Mouse (Mus musculus): ENCODE data around the gene Rnf220.
A peak's percentile ranks its signal among the peaks of the same experiment; 100 is the strongest.

Rnf220 gene

DNA sequence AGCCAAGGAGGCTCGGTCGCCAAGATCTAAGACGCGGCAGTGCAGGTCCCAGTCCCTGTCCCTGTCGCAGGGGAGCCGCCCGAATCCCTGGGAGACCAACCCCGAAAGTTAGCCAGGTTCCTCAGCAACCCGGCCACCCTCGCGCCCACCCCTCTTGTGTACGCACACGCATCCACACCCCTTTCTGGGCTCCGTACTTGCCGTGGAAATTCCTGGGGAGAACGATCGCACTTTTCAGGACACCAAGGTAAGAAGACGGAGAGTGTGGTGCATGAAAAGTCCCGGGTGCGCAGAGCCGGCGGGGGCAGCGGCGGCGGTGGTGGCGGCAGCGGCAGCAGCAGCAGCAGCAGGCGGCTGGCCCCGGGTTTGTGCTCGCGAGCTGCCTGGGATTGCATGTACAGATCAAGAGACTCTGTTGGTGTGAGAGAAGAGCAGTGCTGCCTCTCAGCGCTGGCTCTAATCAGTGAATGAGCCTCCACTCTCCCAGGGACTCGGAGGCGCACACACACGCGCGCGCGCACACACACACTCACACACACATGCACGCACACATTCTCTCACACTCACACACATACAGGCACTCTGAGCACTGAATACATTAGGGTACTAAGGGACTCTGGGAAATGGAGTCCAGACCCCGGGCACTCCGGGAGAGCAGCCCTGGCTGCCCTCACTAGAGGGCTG is at the start of gene Rnf220:
Gene Rnf220, minus strand, starts transcription at position 571 of the 684 bp plus-strand sequence.
- DNase-seq = peak; percentile 49

DNA sequence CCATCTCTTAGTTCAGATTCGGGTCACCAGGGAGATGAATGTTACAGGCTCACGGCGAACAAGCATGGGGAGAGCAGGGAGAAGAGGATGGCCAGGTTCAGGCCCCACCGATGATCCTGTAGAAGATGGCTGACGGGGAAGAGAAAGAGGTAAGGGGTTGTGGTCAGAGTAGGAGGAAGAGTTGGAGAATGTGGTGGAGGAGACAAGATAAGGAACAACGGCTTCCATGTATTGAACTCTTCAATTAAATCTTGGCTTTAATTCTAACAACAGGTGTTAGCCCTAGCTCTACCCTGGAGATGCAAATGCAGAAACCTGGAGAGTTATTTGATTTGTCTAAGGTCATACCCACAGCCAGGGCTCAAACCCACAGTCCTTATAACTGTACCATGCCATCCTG is 49.8 kb upstream of the Rnf220 start:
- DNase-seq = no peak

DNA sequence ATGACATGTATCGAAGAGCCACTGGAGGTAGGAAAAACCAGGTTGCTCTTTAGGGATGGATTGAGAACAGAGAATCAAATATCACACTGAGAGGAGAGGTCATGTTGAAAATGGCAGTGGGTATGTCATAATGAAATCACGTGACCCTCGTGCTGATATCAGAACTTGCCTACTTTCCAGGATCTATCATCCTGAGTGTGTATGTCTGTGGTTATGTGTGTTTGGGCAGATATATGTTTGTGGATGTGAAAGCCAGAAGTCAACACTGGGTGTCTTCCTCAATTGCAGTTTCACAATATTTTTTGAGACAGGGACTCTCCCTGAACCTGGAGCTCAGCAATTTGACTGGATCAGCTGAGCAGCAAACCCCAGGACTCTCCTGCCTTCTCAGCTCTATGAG is 48.6 kb upstream of the Rnf220 start:
- DNase-seq = no peak

DNA sequence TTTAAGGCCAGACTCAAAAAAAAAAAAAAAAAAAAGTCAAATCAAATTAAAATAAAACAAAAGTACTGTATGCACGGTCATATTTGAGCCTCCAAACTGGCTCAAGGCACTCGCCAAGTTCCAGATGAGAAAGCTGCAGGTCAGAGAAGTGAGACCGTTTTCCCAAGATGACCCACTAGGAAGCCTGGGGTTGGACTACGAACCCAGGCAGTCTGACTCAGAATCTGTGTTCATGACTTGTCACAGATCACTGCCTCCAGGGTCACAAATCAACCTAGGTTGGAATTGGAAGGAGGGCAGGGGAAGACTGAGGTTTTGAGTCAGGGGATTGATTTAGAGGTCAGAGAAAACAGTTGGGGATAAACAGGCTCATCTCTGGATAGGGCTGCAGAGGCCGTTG is 43.7 kb upstream of the Rnf220 start:
- DNase-seq = peak; percentile 30

DNA sequence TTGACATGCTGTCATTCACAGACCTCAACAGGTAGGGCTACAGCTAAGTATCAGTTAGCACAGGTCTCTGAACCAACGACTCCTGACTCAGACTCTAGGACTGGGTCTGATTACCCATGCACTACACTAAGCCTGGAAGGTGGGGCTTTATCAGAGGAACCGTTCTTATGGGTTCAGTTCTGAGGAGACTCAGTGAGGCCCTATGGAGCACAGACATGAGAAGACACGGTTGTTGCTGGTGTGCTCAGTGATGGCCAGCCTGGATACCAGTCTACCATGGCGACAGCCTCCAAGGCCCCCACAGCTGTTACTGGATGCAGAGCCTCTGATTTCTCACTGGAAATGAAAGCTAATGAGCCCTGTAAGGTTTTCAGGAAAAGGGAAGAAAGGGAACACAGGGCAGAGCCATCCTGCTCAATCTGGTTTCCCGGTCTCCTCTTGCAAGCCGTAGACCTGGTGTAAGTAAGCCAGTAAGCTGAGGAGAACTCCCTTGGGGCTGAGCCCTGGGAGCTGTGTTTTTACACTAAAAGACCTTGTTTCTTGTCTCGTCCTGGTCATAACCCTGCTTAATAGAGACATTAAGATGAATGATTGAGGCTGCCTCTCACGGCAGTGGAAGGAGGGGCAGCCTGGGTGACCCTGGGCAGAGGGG is 42.6 kb upstream of the Rnf220 start:
- DNase-seq = no peak

DNA sequence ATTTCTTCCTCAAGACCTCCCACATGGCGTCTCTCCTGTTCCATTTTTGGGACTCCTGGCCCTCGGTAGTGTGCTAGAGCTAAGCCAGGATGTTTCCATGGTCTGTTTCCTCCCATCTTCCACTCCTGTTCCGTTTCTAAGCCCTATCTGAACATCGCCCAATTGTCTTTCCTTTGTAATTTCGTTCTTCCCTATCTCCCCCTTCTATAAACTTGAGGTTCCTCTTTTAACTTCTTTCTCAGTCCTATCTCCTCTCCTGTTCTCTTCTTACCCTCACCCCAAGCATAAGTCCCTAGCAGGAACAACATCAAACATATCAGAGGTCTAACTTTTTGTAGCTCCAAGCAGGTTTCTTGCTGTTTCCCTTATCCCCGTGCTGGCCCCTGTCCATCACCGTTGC is 40.1 kb upstream of the Rnf220 start:
- no peak for DNase-seq

DNA sequence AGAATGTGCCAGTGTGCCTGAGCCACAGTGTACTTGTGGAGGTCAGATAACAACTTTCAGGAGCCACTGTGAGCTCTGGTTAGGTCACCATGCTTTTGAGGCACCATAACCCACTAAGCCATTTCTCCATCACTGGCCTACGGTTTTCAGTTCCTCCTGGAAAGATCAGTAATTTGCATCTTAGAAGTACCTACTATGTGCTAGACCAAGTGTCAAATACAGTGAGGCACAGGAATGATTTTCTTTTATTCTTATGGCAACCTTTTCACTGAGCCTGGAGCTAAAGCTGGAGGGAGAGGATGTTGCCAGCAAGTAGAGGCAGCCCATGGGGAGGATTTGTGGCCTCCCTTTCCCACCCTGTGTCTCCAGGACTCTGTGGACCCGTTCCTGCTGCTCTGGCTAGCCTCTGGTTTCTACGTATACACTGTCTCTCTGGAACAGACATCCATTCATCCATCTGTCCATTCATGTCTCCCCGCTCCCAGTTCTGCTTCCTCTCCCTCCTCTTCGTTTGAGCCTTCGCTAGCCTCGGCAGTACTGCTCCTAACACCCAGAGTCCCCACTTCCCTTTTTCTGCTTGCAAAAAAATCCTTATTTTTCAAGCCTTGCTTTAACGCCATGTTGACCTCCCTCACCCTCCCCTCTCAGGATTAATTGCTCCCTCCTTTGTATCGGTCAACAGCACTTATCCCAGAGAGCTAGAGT is 38.8 kb upstream of the Rnf220 start:
- DNase-seq = no peak

DNA sequence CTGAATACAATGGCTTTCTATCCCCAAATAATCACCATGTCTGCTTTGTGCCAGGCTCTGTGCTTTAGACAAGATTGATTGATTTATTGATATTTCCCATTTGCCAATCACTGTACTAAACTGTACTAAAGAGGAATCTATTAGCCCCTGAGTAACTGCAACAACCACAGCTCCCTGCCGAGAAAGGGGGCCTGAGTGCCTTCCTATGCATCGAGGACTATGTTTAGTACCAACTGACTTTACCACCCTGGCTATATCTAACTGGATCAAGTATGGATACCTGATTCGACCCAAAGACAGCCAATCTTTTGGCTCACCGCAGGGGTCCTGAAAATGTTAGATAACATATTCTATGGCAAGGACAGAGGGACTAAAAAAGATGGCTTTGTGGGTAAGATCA is 33.0 kb upstream of the Rnf220 start:
- no peak for DNase-seq

DNA sequence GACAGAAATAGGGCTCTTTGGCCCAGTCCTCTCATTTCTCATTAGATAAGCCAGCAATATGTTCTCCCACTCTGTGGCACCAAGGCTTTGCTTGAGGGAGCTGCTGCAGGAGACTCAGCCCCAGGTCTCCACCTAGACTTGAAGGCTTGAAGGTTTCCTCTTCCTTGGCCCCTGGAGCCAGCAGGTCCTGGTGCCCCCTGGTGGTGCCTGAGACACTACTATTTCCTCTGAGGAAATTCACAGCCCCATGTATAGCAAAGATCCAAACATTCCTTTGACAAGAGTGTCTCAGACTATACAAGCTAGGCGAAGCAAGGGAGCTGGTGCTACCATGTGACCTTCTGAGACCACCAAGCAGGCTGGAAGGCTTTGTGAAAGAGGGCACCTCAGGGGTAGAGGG is 31.1 kb upstream of the Rnf220 start:
- peak; percentile 58 for DNase-seq

DNA sequence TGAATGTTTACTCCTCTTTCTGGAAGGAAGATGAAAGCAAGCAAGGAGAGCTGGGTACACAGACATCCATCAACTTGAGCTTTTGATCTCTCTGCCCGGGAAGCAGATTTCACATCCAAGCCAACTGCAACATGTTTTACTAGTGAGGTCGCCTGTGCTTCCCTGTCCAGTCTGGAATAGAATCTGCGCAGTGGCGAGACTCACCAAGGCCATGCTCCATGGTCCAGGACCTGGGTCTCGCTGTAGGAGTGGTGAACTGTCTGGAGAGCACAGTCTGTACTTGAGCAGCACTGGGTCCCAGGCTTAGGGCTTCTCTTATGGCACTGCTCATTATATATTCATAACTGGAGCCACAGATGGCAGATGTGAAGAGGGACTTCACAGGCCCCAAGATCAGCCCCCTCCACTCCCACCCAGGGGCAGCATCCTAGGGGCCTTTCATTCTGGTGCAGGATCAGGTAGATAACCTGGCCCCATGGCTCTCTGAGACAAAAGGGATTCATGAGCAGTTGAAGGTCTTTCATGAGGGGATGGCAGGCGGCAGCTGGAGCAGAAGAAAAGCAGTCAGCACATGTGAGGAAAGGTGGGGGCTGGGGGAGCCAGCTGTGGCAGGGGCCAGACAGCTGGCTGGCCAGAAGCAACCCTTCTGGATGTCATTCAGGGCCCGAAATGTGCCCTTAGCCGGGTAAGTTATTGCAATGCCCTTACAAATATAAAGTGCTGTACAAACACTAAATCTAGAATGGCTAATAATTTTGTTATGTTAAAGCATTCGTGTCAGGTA is 30.5 kb upstream of the Rnf220 start:
- DNase-seq = no peak

DNA sequence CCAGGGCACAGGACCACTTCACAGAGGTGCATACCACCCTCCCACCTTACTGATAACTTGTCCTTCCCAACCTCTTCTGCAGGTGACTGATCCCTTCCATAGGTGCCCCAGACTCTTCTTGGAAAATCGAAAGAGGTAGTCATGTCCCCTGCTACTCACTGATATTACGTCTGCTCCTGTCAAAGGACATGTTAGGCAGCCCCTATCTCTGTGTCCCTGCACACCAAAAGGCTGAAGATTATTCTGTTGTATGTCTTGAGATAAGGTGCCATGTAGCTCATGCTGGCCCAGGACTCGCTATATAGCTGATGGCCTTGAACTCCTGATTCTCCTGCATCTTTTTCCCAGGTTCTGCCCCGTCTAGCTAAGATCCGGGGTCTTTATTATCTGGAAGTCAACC is 29.1 kb upstream of the Rnf220 start:
- no peak for DNase-seq

DNA sequence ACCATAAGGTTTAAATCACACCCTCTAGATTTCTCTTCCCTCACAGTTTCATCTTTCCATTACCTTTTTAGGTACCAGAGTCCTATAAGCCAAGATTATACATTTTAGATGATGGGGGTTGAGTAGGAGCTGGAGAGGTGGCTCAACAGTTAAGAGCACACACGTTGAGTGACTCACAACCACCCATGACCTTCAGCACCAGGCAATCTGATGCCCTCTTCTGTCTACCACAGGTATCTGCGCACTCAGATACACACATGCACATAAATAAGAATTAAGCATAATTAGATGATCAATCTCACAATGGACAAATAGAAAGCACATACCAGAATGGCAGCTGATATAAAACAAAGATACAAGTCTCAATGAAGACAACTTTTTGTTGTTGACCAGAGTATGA is 24.5 kb upstream of the Rnf220 start:
- no peak for DNase-seq

DNA sequence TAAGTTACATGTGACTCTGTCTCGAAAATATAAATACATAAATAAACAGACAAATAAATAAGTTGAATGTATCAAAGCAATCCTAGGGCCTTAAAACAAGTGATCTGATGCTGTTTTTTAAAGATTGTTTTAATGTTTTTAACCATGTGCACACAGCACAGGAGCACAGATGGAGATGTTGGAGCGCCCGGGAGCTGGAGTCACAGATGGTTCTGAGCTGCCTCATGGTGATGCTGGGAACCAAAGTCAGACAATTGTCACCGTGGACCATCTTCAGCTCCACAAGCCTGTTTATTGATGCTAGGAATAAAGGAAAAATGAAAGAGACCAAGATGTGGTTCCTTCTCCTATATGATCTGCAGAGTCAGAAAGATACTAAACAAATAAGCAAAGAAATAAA is 21.4 kb upstream of the Rnf220 start:
- no peak for DNase-seq

DNA sequence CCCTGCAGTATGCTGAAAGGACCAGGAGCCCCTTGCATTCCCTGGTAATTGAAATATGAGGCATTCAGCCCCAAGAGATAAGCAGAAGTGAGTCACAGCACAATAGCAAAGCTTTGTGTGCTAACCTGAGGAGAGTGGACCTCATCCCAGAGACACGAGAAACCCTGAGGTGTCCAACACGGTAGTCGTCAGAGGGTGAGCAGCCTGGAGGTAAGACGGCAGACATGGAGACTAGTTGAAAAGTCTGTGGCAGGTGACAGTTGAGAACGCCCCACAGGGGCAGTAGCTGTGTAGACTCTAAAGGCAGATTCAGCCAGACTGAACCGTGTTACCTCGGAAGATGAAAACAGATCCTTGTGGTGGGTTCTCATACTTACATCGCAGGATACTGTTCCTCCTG is 2.2 kb upstream of the Rnf220 start:
- no peak for DNase-seq

DNA sequence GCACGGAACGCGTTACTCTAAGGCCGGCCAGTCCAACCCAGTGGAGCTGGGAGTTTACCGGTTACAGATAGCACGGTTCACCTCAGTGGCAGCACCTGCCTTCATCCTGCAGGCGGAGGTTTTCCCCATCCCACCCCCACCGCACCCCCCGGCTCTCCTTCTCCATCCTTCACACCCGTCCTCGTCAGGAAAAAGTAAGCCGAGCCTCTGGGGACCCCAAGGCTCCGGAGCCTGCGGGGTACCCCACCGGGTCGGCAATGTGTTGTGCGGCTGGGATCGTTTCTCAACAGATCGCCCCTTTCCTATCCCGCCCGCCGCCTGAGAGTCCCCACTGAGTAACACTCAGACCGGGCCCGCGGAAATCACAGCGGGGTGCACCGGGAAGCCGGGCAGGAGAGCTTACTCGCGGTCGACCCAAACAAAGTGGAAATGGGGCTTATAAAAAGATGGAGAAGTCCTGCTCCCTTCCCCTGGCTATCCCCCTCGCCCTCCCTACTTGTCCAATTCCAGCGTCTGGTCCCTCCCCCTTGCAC is 917 bp downstream of the Rnf220 start:
- DNase-seq = no peak

DNA sequence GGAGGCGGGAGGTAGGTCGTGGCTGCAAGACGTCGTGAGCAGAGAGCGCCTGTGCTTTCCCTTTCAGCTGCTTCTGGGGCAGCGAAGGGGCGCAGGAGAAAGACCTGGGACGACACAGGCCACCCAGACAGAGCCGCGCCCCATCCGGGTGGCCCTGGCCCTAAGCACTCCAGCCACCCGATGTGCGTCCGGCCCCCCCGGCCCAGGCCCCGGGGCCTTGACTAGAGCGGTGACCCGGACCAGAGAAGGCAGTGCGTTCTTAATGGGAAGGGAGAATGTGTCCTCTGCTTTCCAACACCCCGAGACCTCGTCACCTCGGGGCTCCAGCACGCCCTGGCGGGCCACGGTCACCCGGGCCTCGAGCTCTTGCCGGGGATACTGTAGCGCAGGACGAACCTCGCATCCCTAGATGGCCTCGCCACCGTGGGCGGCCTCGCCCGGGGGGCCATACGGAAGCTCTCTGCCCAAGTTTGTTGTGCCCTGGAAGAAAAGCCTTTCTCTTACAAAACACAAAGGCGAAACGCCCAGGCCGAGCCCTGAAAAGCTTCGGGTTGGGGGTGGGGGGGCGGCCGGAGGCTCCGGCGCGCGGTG is 1.8 kb downstream of the Rnf220 start:
- peak; percentile 25 for DNase-seq

DNA sequence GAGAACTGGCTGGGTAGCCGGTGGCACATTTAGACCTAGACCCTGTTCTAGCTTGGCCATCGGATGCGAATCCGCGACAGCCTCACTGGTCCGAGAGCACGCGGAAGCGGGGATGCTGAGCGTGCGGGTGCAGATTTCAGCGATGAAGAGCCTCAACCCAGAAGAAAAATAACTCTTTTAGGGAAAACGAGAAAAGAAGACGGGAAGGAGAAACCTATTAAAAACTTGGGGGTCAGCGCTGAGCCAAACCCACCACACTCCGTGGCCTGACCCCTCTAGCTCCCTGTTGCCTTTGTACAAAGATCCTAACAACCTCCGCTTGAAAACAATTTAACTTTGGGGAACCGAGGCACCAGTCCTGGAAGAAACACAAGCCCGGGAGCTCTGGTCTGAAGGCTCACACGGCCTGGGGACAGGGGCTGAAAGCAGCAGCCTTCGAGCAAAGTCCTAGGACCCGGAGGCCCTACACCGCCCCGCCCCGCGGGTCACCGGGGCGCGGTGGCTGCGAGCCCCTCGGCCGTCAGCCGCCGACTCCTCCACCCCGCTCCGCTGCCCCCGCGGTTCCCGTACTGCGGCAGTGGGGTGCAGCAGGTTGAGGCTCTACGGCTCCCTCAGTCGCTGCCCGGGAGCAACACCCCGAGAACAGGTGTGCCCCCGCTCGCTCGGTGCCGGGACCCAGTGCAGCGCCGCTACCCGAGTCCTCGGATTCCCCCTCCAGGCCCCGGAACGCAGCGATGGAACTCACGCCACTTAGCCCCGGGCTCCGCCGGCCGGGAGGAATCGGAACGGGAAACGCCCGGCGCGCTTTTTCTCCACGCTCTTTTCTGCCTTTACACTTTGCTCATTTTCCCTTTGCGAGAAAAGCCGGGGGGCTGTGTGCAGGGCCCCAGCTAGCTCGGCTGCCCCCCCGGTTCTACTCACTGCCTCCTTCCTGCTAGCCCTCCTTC is 2.7 kb downstream of the Rnf220 start:
- DNase-seq = peak; percentile 17

DNA sequence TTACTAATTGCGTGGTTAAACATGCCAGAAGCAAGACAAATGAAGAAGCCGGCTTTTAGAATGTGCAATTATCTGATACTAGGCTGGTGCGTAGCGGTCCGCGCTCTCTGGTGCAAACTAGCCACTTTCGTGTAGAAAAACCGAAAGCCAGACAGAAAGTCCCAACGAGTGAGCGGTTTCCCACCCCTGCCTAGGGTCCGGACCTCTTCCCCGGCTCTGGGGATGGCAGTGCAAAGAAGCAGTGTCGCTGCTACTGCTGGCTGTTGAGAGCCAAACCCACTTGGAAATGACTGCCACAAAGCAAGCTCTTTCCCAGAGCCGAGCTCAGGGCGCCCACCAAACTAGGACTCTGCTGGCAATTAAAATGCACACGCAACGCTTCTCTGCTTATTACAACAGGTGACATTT is 3.7 kb downstream of the Rnf220 start:
- DNase-seq = peak; percentile 28

DNA sequence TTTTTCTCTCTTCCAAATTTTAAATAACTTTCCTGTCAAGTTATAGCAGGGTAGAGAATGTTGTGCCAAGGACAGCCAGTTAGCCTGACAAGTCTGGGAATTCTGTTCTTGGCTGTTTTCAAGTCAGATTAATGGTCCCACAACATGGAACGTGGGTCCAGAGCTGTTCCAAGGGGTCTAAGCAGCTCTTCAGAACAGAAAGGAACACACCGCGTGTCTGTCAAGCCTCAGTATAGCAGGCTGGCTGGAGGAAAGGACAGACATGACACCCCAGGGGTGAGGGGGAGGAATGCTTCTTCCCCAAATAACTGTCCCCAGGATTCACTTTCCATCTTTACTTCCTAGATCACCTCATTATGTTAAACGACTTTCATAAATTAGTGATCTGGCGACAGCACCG is 5.0 kb downstream of the Rnf220 start:
- DNase-seq = no peak

DNA sequence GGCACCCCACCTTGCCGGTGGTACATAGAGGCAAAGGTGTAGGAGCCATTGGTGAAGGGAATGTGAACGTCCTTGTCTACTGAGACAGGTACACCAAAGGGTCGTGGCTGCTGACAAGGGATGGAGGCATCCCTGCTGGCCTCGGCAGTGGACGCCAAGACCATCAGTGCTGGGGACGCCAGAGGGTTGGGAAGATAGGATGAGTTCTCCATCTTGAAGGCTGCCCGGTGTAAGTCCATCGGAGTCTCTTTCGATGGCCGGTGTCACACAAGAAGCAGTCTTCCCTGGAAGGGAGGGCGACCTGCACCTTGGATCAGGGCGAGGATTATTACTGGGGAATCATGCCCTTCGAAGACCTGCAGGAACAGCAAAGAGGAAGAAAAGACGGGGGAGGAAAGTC is 6.9 kb downstream of the Rnf220 start:
- DNase-seq = no peak

DNA sequence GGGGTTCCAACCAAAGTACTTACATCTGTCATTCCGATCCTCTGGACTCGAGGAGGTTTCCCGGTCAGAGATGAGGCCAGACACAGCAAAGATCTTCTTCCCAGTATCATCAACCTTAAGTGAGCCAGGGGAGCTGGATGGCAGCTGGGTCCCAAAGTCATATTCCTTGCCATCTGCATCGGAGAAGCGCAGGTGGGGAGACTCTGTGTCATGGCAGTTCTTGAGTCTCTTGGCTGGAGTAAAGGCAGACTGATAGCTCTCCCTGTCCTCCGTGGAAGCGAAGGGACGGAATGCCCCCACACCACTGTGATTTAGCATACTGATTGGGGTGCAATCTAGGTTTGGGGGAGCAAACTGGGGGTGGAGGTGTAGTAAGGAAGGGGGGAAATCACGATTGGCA is 7.3 kb downstream of the Rnf220 start:
- DNase-seq = no peak

DNA sequence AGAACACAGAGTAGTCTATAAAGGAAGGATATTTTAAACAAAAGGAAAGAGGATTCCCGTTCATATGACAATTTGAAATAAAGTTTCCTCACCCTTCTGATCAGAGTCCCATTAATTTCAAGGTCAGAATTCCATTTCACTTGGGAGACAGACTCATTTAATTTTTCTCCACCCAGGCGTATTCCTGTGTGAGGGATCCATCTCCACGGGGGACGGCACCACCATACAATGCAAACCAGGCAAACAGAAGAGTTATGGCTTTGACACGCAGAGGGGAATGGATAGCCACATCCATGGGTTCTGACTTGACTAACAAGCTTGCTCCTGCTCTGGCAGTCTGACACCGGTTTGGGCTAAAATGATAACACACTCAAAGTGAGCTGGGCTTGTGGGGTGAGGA is 9.4 kb downstream of the Rnf220 start:
- no peak for DNase-seq

Measured in kidney, postnatal 14 days (tissue).